Mouse (Mus musculus): ENCODE results near the gene Trub2. TPM values are rescaled to one million over a fixed set of nuclear protein-coding genes. Genes with fewer than 3 reads are reported as not detected.
A peak's percentile ranks its signal among the peaks of the same experiment; 100 is the strongest.

Trub2 gene
- total and polyA plus RNA-seq, 2 experiments from 2014 or later, result 27.3 to 68.7 TPM

DNA sequence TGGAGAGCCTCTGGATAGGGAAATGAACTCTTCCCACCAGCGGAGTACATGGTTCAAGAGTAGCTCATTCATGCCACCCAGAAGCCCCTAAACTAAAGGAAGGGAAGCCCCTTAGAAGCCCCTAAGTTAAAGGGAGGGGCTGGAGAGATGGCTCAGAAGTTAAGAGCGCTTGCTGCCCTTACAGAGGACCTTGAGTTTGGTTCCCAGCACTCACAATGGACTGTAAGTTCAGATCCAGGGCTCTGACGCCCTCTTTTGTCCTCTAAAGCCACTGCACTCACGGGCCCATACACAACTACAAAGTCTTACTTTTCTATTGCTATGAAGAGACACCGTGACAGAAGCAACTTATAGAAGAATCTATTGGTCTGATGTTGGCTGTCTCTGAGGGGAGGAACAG is 35.9 kb downstream of the Trub2 start:
- WGBS, result 82% methylated on average over 5 of the region's 5 CpGs
- peaks cover 20% of the 10 kb centered on the region; the same call in 1 of the 2 replicates for H3K27me3 ChIP-seq (ENCODE audit: insufficient read depth, low read length)
- H3K36me3 ChIP-seq (ENCODE audit: insufficient read depth), result no peaks in the 10 kb centered on the region
- H3K27ac ChIP-seq (ENCODE audit: low read depth, low read length), result no peak overlapping the region
- DNase-seq (no peak), ATAC-seq (no peak)
- no peak overlapping the region for H3K4me2 ChIP-seq (ENCODE audit: low read depth)
- no peak overlapping the region for H3K9ac ChIP-seq
- no peak for TF ChIP-seq CTCF (IDR thresholded peaks at IDR 0.05; ENCODE audit: low read depth)
- no peak overlapping the region for H3K4me3 ChIP-seq (ENCODE audit: low read depth, low read length)
- no peaks in the 10 kb centered on the region for H3K9me3 ChIP-seq (ENCODE audit: low read length)
- H3K4me1 ChIP-seq (ENCODE audit: insufficient read depth), result no peaks in the 10 kb centered on the region

DNA sequence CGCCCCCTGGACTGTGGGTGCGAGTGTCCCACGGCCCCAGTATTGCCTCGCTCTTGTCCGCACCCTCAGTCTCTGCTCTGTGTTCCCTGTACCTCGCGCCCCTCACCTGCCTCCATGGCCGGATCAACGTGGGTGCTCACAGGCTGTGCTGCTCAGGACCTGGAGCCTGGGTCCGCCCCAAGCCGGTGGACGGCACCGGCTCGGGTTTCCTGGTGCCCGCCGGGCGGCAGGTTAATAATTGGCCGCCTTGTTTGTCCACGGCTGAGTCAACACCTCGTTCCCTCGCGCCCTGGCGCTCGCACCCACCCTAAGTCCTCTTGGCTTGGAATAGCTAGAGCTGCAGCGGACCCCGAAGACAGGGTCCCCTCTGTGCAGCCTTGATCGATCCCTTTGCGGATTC is 36.8 kb downstream of the Trub2 start, which contains the start of gene Gm13420:
Gene Gm13420 (minus strand): TSS at position 189 of the 400 bp plus-strand sequence.
- no peak for ATAC-seq
- no peak for DNase-seq
- Histone ChIP-seq H3K9me3 (ENCODE audit: low read length) (no peaks in the 10 kb centered on the region), H3K4me1 (ENCODE audit: insufficient read depth) (no peaks in the 10 kb centered on the region), H3K4me2 (ENCODE audit: low read depth) (no peak within 1 kb of the TSS), H3K36me3 (ENCODE audit: insufficient read depth) (no peaks in the 10 kb centered on the region), H3K27ac (ENCODE audit: low read depth, low read length) (no peak within 1 kb of the TSS), H3K27me3 (ENCODE audit: insufficient read depth, low read length) (peaks cover 23% of the 10 kb centered on the region; the same call in 1 of the 2 replicates), H3K4me3 (ENCODE audit: low read depth, low read length) (no peak within 1 kb of the TSS), H3K9ac (no peak within 1 kb of the TSS)
- WGBS, result 6% methylated on average over 28 of the region's 28 CpGs
- no peak for TF ChIP-seq CTCF (IDR thresholded peaks at IDR 0.05; ENCODE audit: low read depth)

DNA sequence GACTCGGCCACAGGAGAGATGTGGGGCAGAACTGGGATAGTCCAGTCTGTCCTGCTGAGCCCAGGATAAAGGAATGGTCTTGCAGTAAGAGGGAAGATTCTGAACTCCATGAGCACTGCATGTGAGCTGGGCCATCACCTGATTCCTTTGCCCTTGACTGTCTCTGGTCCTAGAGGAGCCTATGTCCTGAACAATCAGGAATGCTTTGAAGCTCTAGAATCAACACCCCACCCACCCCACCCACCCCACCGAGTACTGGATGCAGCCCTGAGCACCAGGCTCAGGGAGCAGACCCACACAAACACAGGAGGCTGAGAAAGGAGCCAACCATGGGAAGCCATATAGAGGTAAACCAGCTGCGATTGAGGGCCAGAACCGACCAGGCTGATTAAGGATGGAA is 39.8 kb downstream of the Trub2 start:
- Histone ChIP-seq H3K36me3 (ENCODE audit: insufficient read depth) (no peaks in the 10 kb centered on the region), H3K9me3 (ENCODE audit: low read length) (no peaks in the 10 kb centered on the region), H3K4me2 (ENCODE audit: low read depth) (no peak overlapping the region), H3K27ac (ENCODE audit: low read depth, low read length) (no peak overlapping the region), H3K9ac (no peak overlapping the region), H3K4me1 (ENCODE audit: insufficient read depth) (no peaks in the 10 kb centered on the region), H3K4me3 (ENCODE audit: low read depth, low read length) (no peak overlapping the region), H3K27me3 (ENCODE audit: insufficient read depth, low read length) (peaks cover 23% of the 10 kb centered on the region; the same call in 1 of the 2 replicates)
- WGBS, result 79% methylated on average over 4 of the region's 4 CpGs
- TF ChIP-seq CTCF (IDR thresholded peaks at IDR 0.05; ENCODE audit: low read depth), result no peak
- ATAC-seq, result no peak
- DNase-seq, result no peak

DNA sequence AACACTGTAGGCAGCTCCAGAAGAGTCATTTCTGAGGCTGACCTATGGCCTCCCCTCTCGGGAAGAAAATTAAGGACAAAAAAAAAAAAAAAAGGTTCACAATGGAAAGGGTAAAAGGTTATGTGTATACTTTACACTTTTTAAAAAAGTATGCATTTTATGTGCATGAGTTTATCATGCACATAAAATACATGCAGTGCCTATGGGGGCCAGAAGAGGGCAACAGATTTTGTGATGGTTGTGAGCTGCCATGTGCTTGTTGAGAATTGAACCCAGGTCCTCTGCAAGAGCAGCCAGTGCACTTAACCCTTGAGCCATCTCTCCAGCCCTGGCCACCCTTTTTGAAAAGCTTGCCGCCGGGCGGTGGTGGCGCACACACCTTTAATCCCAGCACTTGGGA is 40.5 kb downstream of the Trub2 start:
- H3K9ac ChIP-seq, result no peak overlapping the region
- no peak overlapping the region for H3K27ac ChIP-seq (ENCODE audit: low read depth, low read length)
- H3K4me1 ChIP-seq (ENCODE audit: insufficient read depth), result no peaks in the 10 kb centered on the region
- 64% methylated on average over 5 of the region's 5 CpGs for WGBS
- H3K27me3 ChIP-seq (ENCODE audit: insufficient read depth, low read length), result peaks cover 23% of the 10 kb centered on the region; the same call in 1 of the 2 replicates
- no peaks in the 10 kb centered on the region for H3K36me3 ChIP-seq (ENCODE audit: insufficient read depth)
- H3K9me3 ChIP-seq (ENCODE audit: low read length), result no peaks in the 10 kb centered on the region
- no peak overlapping the region for H3K4me3 ChIP-seq (ENCODE audit: low read depth, low read length)
- ATAC-seq, result no peak; the same call in 1 of the 2 replicates
- peak; percentile 59 for TF ChIP-seq CTCF (IDR thresholded peaks at IDR 0.05; ENCODE audit: low read depth)
- peak; percentile 21 for DNase-seq
- 0 out of 2 replicates have a peak overlapping the region, but pooled peaks have one; percentile 71 for H3K4me2 ChIP-seq (ENCODE audit: low read depth)

DNA sequence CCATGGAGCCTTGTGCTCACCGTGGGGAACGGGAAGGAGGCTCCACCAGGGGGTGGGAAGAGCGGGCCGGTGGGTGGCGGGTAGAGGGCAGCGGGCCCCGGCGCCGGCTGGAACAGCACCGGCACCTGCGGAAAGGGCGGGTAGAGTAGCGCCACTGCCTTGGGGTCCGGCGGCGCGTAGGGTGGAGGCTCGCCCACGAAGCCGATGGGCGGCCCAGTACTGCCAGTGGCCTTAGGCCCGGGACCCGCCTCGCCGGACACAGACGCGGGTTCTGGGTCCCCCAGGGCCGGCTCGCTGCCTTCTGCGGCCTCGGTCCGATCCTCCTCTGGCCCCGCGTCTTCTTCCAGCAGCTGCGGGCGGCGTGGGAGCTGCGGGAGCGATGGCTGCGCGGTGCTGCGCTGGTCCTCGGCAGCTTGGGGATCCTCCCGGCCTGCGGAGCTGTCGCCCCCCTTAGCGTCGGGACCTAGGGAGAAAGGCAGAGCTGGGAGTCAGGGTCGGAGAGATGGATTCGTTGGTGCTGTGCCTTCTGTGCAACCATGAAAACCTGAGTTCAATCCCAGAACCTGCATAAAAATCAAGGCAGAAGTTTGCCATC is 41.0 kb downstream of the Trub2 start:
- no peaks in the 10 kb centered on the region for H3K36me3 ChIP-seq (ENCODE audit: insufficient read depth)
- TF ChIP-seq CTCF (IDR thresholded peaks at IDR 0.05; ENCODE audit: low read depth), result no peak
- no peak overlapping the region for H3K27ac ChIP-seq (ENCODE audit: low read depth, low read length)
- ATAC-seq, result peak; percentile 59
- H3K4me1 ChIP-seq (ENCODE audit: insufficient read depth), result no peaks in the 10 kb centered on the region
- peak overlapping the region; percentile 71 for H3K4me2 ChIP-seq (ENCODE audit: low read depth)
- 8% methylated on average over 40 of the region's 50 CpGs for WGBS
- no peaks in the 10 kb centered on the region for H3K9me3 ChIP-seq (ENCODE audit: low read length)
- H3K27me3 ChIP-seq (ENCODE audit: insufficient read depth, low read length), result peaks cover 21% of the 10 kb centered on the region; the same call in 1 of the 2 replicates
- peak; percentile 25 for DNase-seq
- peak overlapping the region; percentile 56 for H3K9ac ChIP-seq
- peak overlapping the region; percentile 35 for H3K4me3 ChIP-seq (ENCODE audit: low read depth, low read length)

DNA sequence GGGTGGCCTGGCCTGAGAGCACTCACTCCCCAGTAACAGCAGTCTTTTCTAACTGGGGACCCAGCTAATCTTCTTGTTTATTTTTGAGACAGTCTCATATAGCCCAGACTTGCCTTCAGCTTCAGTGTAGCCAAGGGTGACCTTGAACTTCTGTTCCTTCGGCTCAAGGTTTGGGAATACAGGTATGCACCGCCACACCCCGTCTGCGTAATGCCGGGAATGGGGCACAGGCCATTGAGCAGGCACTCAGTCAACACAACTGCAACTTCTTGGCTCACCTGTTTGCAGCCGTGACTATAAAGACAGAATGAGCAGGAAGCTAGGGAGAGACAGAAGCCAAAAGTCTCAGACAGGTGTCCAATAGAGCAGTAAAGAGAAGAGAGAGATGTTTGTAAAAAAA is 44.0 kb downstream of the Trub2 start:
- Histone ChIP-seq H3K9me3 (ENCODE audit: low read length) (no peaks in the 10 kb centered on the region), H3K27ac (ENCODE audit: low read depth, low read length) (no peak overlapping the region), H3K4me3 (ENCODE audit: low read depth, low read length) (no peak overlapping the region), H3K36me3 (ENCODE audit: insufficient read depth) (peaks cover 9% of the 10 kb centered on the region; the same call in 1 of the 2 replicates), H3K27me3 (ENCODE audit: insufficient read depth, low read length) (peaks cover 8% of the 10 kb centered on the region; the same call in 1 of the 2 replicates), H3K4me2 (ENCODE audit: low read depth) (no peak overlapping the region), H3K4me1 (ENCODE audit: insufficient read depth) (no peaks in the 10 kb centered on the region), H3K9ac (no peak overlapping the region)
- 91% methylated on average over 6 of the region's 6 CpGs for WGBS
- DNase-seq, result no peak
- TF ChIP-seq CTCF (IDR thresholded peaks at IDR 0.05; ENCODE audit: low read depth), result no peak
- ATAC-seq, result no peak

DNA sequence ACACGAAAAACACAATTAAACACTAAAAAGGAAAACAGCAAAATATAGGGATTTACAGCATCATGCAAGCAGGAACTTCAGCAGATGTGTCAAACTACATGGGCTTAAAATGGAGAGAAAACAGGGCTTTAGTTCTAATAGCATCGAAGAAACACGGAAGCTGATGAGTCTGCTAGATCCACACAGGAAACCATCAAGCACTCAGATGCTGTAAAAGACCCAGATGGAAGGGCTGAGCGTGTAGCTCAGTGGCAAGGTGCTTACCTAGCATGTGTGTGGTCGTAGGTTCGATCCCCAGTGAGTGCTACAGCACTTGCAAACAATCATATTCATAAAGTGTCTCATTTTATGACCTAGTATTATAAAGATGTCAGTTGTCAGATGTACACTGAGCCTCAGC is 47.1 kb downstream of the Trub2 start:
- H3K36me3 ChIP-seq (ENCODE audit: insufficient read depth), result peaks cover 40% of the 10 kb centered on the region
- DNase-seq (no peak), ATAC-seq (no peak)
- H3K27me3 ChIP-seq (ENCODE audit: insufficient read depth, low read length), result no peaks in the 10 kb centered on the region; the same call in 1 of the 2 replicates
- no peak overlapping the region for H3K4me2 ChIP-seq (ENCODE audit: low read depth)
- H3K9me3 ChIP-seq (ENCODE audit: low read length), result no peaks in the 10 kb centered on the region
- WGBS, result 96% methylated on average over 6 of the region's 6 CpGs
- no peak for TF ChIP-seq CTCF (IDR thresholded peaks at IDR 0.05; ENCODE audit: low read depth)
- H3K4me1 ChIP-seq (ENCODE audit: insufficient read depth), result no peaks in the 10 kb centered on the region
- no peak overlapping the region for H3K27ac ChIP-seq (ENCODE audit: low read depth, low read length)
- no peak overlapping the region for H3K4me3 ChIP-seq (ENCODE audit: low read depth, low read length)
- no peak overlapping the region for H3K9ac ChIP-seq

Data from forebrain, postnatal 0 days (tissue).